Mouse (Mus musculus) monocyte, adult 5-6 weeks (primary cell): ENCODE data around the gene Trio. TPM values are rescaled to one million over a fixed set of nuclear protein-coding genes. Genes with fewer than 3 reads are reported as not detected.

Source experiments
- ATAC-seq: fragments of 153-309, 156-312 bp; replicated peaks from 2 replicates; pipeline ENCODE4 v1.8.0; 2017; ENCODE audit warnings: mild to moderate bottlenecking; ENCODE audit not compliant: low TSS enrichment, insufficient number of reproducible peaks, severe bottlenecking, poor library complexity, low FRiP score
- total RNA-seq: library from RNA; stranded (forward); fragments of 200-1000, 200-491, 200-594 nt; gene quantifications from 3 replicates; pipeline ENCODE4 v1.2.3, GENCODE M21; 2017

The Trio gene
- total RNA-seq, 1 experiment from 2014 or later: 33.9 TPM

- peak; percentile 44; the same call in 1 of the 2 replicates for ATAC-seq
These were observed 337.5 kb downstream of the Trio start for GRCm38 (mm10) chr15:27688041-27688651.

GRCm38 (mm10) chr15:27684813-27685212, 340.8 kb downstream of the Trio start:
- ATAC-seq: no peak

GRCm38 (mm10) chr15:27683206-27683605, 342.4 kb downstream of the Trio start:
- ATAC-seq: no peak

GRCm38 (mm10) chr15:27682619-27683018, 343.0 kb downstream of the Trio start:
- ATAC-seq: no peak

GRCm38 (mm10) chr15:27681419-27682187, 344.0 kb downstream of the Trio start, which contains the start of gene Otulinl:
TSS of gene Otulinl (minus strand) at chr15:27681579.
- peak; percentile 96 for ATAC-seq

- ATAC-seq: peak; percentile 41
These were observed 344.7 kb downstream of the Trio start for GRCm38 (mm10) chr15:27680997-27681396.

Other genes starting within 250 kb of the Trio start
- 0.10 TPM in 1 of 3 replicates, not detected in the others for gene Dnah5, start 177.9 kb upstream of the Trio start, total RNA-seq